Comparison of ENCODE assay signal across 23 mouse cellular contexts in genomic region chr11:81192155-81192554, GRCm38 (mm10).
DNase-seq lines count a peak whose midpoint lies in the region; ATAC-seq and TF ChIP-seq lines count a peak whose summit lies in the region.
"Had no signal": no experiment of that assay in that cellular context is flagged by ENCODE, and none has a peak within 500 bp of the region (broad histone marks: within the 10 kb centered on the region; RNA-seq: fewer than 3 reads in every experiment).

No protein-coding gene starts in this region.

- no peak for ATAC-seq in forebrain, embryonic 11.5 days (replicated peaks; ENCODE audit: low FRiP score)
- ATAC-seq in forebrain, embryonic 14.5 days: no peak
- ATAC-seq: activated CD4-positive, CD25-positive, alpha-beta regulatory T cell, adult 4 months; CD4-positive, CD25-positive, alpha-beta regulatory T cell, adult 4 months; Patski had no signal

- 72% methylated on average over 4 of the region's 4 CpGs for WGBS in forebrain, embryonic 11.5 days
- WGBS in forebrain, embryonic 14.5 days: 77% methylated on average over 4 of the region's 4 CpGs

- no peaks in the 10 kb centered on the region for H3K4me1 ChIP-seq in forebrain, embryonic 11.5 days (replicated peaks; ENCODE audit: control insufficient read depth, insufficient read depth, low read length)
- no peaks in the 10 kb centered on the region for H3K4me1 ChIP-seq in forebrain, embryonic 14.5 days (ENCODE audit: control insufficient read depth, insufficient read depth, low read length)
- H3K4me1 ChIP-seq in CH12.LX (ENCODE audit: control insufficient read depth in 1 of 2, insufficient read depth in 2 of 2): 0 out of 4 replicates have a peak, but pooled peaks cover 0 to 5% of the 10 kb centered on the region in 2 experiments

- TF ChIP-seq CTCF in CH12.LX (conservative IDR thresholded peaks at IDR 0.05 in 1 of 2, IDR thresholded peaks at IDR 0.05 in 1 of 2; ENCODE audit: low read depth in 2 of 2, low read length in 2 of 2): no peak

- TF ChIP-seq RAD21 in CH12.LX (IDR thresholded peaks at IDR 0.05; ENCODE audit: low read depth, low read length): no peak

- TF ChIP-seq EP300 in CH12.LX (IDR thresholded peaks at IDR 0.05; ENCODE audit: low read length): peak; percentile 76

- dilution Hi-C loops in CH12.LX (cut with MboI; ENCODE audit: extremely low pct_ligation_motif_present, extremely low pct_unique_long_range_greater_than_20kb, low sequenced_read_pairs): no loop called here

- no peaks in the 10 kb centered on the region for H3K9me3 ChIP-seq in forebrain, embryonic 11.5 days (ENCODE audit: control insufficient read depth, low read length)
- no peaks in the 10 kb centered on the region for H3K9me3 ChIP-seq in forebrain, embryonic 14.5 days (replicated peaks; ENCODE audit: control insufficient read depth, low read length)
- peaks cover 5% of the 10 kb centered on the region for H3K9me3 ChIP-seq in CH12.LX (replicated peaks; ENCODE audit: low read length)

- no peak overlapping the region for H3K4me3 ChIP-seq in forebrain, embryonic 11.5 days (ENCODE audit: low read depth, low read length)
- H3K4me3 ChIP-seq in forebrain, embryonic 14.5 days (ENCODE audit: low read depth, low read length): no peak overlapping the region
- H3K4me3 ChIP-seq in CH12.LX (replicated peaks in 1 of 3; ENCODE audit: low read depth in 2 of 3, low read length in 2 of 3, poor library complexity in 1 of 3): no peak overlapping the region

- H3K36me3 ChIP-seq in forebrain, embryonic 11.5 days (ENCODE audit: control insufficient read depth, insufficient read depth, low read length): no peaks in the 10 kb centered on the region
- no peaks in the 10 kb centered on the region for H3K36me3 ChIP-seq in forebrain, embryonic 14.5 days (ENCODE audit: control insufficient read depth, insufficient read depth, low read length)
- no peaks in the 10 kb centered on the region for H3K36me3 ChIP-seq in CH12.LX (replicated peaks in 1 of 2; ENCODE audit: control insufficient read depth in 1 of 2, insufficient read depth in 1 of 2, low read length in 1 of 2)
- H3K36me3 ChIP-seq: G1E had no signal

- no peak for TF ChIP-seq POLR2A in CH12.LX (IDR thresholded peaks at IDR 0.05; ENCODE audit: low read depth, low read length)

- no peaks in the 10 kb centered on the region for H3K27me3 ChIP-seq in forebrain, embryonic 11.5 days (ENCODE audit: control insufficient read depth, insufficient read depth, low read length)
- H3K27me3 ChIP-seq in forebrain, embryonic 14.5 days (replicated peaks; ENCODE audit: control insufficient read depth, insufficient read depth, low read length): no peaks in the 10 kb centered on the region
- peaks cover 89% of the 10 kb centered on the region for H3K27me3 ChIP-seq in CH12.LX (replicated peaks)

- no peak overlapping the region for H3K4me2 ChIP-seq in forebrain, embryonic 11.5 days (ENCODE audit: low read depth, low read length, severe bottlenecking)
- no peak overlapping the region for H3K4me2 ChIP-seq in forebrain, embryonic 14.5 days (ENCODE audit: low read length)
- H3K4me2 ChIP-seq in CH12.LX (ENCODE audit: insufficient read depth, low read depth, poor library complexity, severe bottlenecking): no peak overlapping the region

- DNase-seq in forebrain, embryonic 11.5 days (ENCODE audit: low spot score): peak; percentile 9
- DNase-seq in forebrain, embryonic 14.5 days (ENCODE audit: low spot score): no peak
- peak; percentile 28 for DNase-seq in heart, adult 11 months
- no peak for DNase-seq in heart, adult 18-20 months
- DNase-seq in A20 (ENCODE audit: low read depth, low spot score): peak; percentile 73
- peak; percentile 25 for DNase-seq in CH12.LX (ENCODE audit: extremely low read depth)
- no peak for DNase-seq in frontal cortex, postnatal 10 days (ENCODE audit: low spot score in 2 of 2)
- no peak for DNase-seq in gastrocnemius, postnatal 4 days (ENCODE audit: low spot score in 2 of 2)
- DNase-seq: adrenal gland, adult 2 months; adrenal gland, adult 8-10 months; adrenal gland, postnatal 10 days; adrenal gland, postnatal 14 days; adrenal gland, postnatal 25 days; adrenal gland, postnatal 36 days; B cell, adult 2 months; cerebellum, adult 11 months; cerebellum, adult 11-12 months; cerebellum, adult 18-20 months; cerebellum, adult 2 months had no signal

- H3K27ac ChIP-seq in forebrain, embryonic 11.5 days (ENCODE audit: low read depth, low read length): no peak overlapping the region
- no peak overlapping the region for H3K27ac ChIP-seq in forebrain, embryonic 14.5 days (ENCODE audit: low read depth, low read length)
- H3K27ac ChIP-seq in CH12.LX (ENCODE audit: insufficient read depth, low read depth): no peak overlapping the region

- H3K9ac ChIP-seq in forebrain, embryonic 11.5 days (ENCODE audit: low read length): no peak overlapping the region
- no peak overlapping the region for H3K9ac ChIP-seq in forebrain, embryonic 14.5 days (ENCODE audit: low read length)
- no peak overlapping the region for H3K9ac ChIP-seq in CH12.LX (ENCODE audit: insufficient read depth, low read depth)

- no peaks in the 10 kb centered on the region for H3K79me2 ChIP-seq in CH12.LX (replicated peaks; ENCODE audit: control insufficient read depth, extremely low read depth, insufficient read depth, poor library complexity, severe bottlenecking)

- in situ Hi-C loops in CH12.LX (cut with MboI; ENCODE audit: low pct_ligation_motif_present, low pct_unique_long_range_greater_than_20kb, low sequenced_read_pairs): no loop called here

TF ChIP-seq in CH12.LX, 34 proteins besides CTCF, POLR2A, EP300 and RAD21:
- TF ChIP-seq GABPA (IDR thresholded peaks at IDR 0.05; ENCODE audit: insufficient replicate concordance, low read depth, low read length) (no peak), TCF12 (IDR thresholded peaks at IDR 0.05; ENCODE audit: low read depth, low read length) (no peak), ZC3H11A (IDR thresholded peaks at IDR 0.05; ENCODE audit: low read depth, low read length) (no peak), RCOR1 (conservative IDR thresholded peaks at IDR 0.05; ENCODE audit: low read depth, low read length) (no peak), ELF1 (IDR thresholded peaks at IDR 0.05; ENCODE audit: low read depth, low read length) (no peak), USF1 (IDR thresholded peaks at IDR 0.05; ENCODE audit: low read depth, low read length) (no peak), MEF2A (IDR thresholded peaks at IDR 0.05; ENCODE audit: borderline replicate concordance, low read depth, low read length) (no peak), SMC3 (IDR thresholded peaks at IDR 0.05; ENCODE audit: low read depth, low read length) (no peak), MAFK (IDR thresholded peaks at IDR 0.05; ENCODE audit: insufficient replicate concordance, low read length) (peak; percentile 69), PAX5 (IDR thresholded peaks at IDR 0.05; ENCODE audit: low read length) (no peak), JUN (IDR thresholded peaks at IDR 0.05; ENCODE audit: insufficient read depth, low read depth, low read length) (no peak), BHLHE40 (IDR thresholded peaks at IDR 0.05; ENCODE audit: low read depth, low read length) (peak; percentile 66), IRF4 (IDR thresholded peaks at IDR 0.05; ENCODE audit: low read depth, low read length) (peak; percentile 66), SIN3A (IDR thresholded peaks at IDR 0.05; ENCODE audit: low read length) (no peak), CHD2 (IDR thresholded peaks at IDR 0.05; ENCODE audit: low read length) (no peak)
TF ChIP-seq in CH12.LX: peak in this region for 3.

Comparison
In these comparisons a context has a peak if more than half of its experiments do, and no peak if none do; other contexts are left out.
1. DNase-seq: peak in forebrain, embryonic 11.5 days (single experiment), heart, adult 11 months (single experiment), A20 (single experiment) and CH12.LX (single experiment); none in forebrain, embryonic 14.5 days (single experiment), heart, adult 18-20 months (0 of 2), frontal cortex, postnatal 10 days (0 of 2) and gastrocnemius, postnatal 4 days (0 of 2).